Mouse (Mus musculus): ENCODE results near the gene Atxn2l. TPM values are rescaled to one million over a fixed set of nuclear protein-coding genes. Genes with fewer than 3 reads are reported as not detected.

Atxn2l gene
- total RNA-seq, 4 experiments from 2014 or later, result 113 to 133 (median 125) TPM

Other genes starting within 250 kb of the Atxn2l start
- gene Sbk1, start 230.8 kb downstream of the Atxn2l start, total RNA-seq (2022), result 10 to 100 TPM; 56.4 to 75.1 (median 65.6) TPM
- 1 to 10 TPM in 3 of 4 experiments, under 1 TPM in 1; 0.98 to 2.5 (median 1.7) TPM for gene Lat, start 133.9 kb downstream of the Atxn2l start, total RNA-seq (2022)
- 100 to 1,000 TPM in 1 of 4 experiments, 10 to 100 TPM in 3; 84.2 to 104 (median 93.7) TPM for gene Spns1, start 126.0 kb downstream of the Atxn2l start, total RNA-seq (2022)
- 1 to 10 TPM; 5.2 to 8.0 (median 6.2) TPM for gene Nfatc2ip, start 106.7 kb downstream of the Atxn2l start, total RNA-seq (2022)
- not detected for gene Cd19, start 88.5 kb downstream of the Atxn2l start, total RNA-seq (2022)
- 10 to 100 TPM; 15.6 to 22.1 (median 17.1) TPM for gene Rabep2, start 74.7 kb downstream of the Atxn2l start, total RNA-seq (2022)
- 1 to 10 TPM in 3 of 4 experiments, under 1 TPM in 1; 0.99 to 5.6 (median 1.2) TPM for gene Atp2a1, start 40.3 kb downstream of the Atxn2l start, total RNA-seq (2022)
- gene Sh2b1, start 28.0 kb downstream of the Atxn2l start, total RNA-seq (2022), result 10 to 100 TPM; 66.0 to 70.3 (median 67.3) TPM
- 10 to 100 TPM; 68.9 to 84.1 (median 80.1) TPM for gene Tufm, start 16.1 kb downstream of the Atxn2l start, total RNA-seq (2022)
- gene Eif3c, start 63.0 kb upstream of the Atxn2l start, total RNA-seq (2022), result 100 to 1,000 TPM; 166 to 196 (median 174) TPM
- 1 to 10 TPM in 2 of 4 experiments, under 1 TPM in 2; 0.41 to 3.3 (median 1.6) TPM for gene Apobr, start 81.5 kb upstream of the Atxn2l start, total RNA-seq (2022)
- 10 to 100 TPM; 31.7 to 46.5 (median 42.0) TPM for gene Cln3, start 82.4 kb upstream of the Atxn2l start, total RNA-seq (2022)
- gene Il27, start 91.5 kb upstream of the Atxn2l start, total RNA-seq (2022), result not detected
- 10 to 100 TPM; 10.4 to 15.3 (median 13.2) TPM for gene Nupr1, start 127.4 kb upstream of the Atxn2l start, total RNA-seq (2022)
- gene Sgf29, start 145.9 kb upstream of the Atxn2l start, total RNA-seq (2022), result 10 to 100 TPM; 21.7 to 34.8 (median 33.7) TPM
- 10 to 100 TPM in 1 of 4 experiments, 1 to 10 TPM in 3; 6.6 to 13.0 (median 8.6) TPM for gene Sult1a1, start 173.0 kb upstream of the Atxn2l start, total RNA-seq (2022)
- 100 to 1,000 TPM in 1 of 4 experiments, 10 to 100 TPM in 3; 73.9 to 105 (median 92.5) TPM for gene Bola2, start 192.0 kb upstream of the Atxn2l start, total RNA-seq (2022)
- 10 to 100 TPM; 19.7 to 21.0 (median 20.1) TPM for gene Slx1b, start 192.3 kb upstream of the Atxn2l start, total RNA-seq (2022)
- 100 to 1,000 TPM; 119 to 166 (median 141) TPM for gene Coro1a, start 204.3 kb upstream of the Atxn2l start, total RNA-seq (2022)